Mouse (Mus musculus) liver, embryonic 14 days (tissue): ENCODE measurements around the gene Perm1. TPM values are rescaled to one million over a fixed set of nuclear protein-coding genes. Genes with fewer than 3 reads are reported as not detected.

Source experiments
- polyA plus RNA-seq: library from polyadenylated mRNA; depleted of rRNA; stranded (reverse); fragments of >200 nt; gene quantifications from 2 replicates; pipeline ENCODE4 v1.2.3, GENCODE M21; 2012; rRNA removed

The Perm1 gene
- polyA plus RNA-seq: 0.03 and 0.08 TPM in 2 replicates

GRCm38 (mm10) chr4:156215649-156216048, at the start of gene Perm1:
Perm1 (plus strand) TSS chr4:156215868.

DNA sequence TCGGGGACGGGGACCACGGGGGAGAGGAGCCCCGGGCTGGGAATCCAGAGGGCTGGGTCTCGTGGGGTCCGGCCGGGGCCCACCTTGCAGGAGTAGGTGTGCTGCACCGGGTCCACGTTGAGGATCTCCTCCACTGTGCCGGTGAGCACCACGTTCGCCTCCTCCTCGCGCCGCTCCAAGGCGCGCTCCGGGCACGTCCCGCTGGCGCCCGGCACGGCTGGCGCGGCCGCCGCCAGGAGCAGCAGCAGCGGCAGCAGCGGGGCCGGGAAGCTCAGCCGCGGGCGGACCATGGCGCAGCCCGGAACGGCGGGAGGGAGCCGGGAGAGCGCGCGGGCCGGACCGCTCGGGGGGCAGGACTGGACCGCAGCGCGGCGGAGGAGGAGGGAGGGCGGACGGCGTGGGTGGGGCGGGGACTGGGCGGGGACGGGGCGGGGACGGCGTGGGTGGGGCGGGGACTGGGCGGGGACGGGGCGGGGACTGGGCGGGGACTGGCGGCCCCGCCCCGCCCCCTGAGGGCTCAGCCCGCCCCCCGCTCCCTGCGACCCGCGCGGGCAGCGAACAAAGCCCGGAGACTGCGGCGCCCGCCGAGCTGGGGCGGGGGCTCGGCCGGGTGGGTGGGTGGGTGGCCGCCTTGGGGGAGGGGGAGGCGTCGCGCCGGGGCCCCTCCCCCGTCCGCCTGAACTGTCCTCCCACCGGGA, 18.4 kb upstream of the Perm1 start, which contains the start of gene Agrn:
Agrn (minus strand) TSS at position 358 of the 698 bp plus-strand sequence.

DNA sequence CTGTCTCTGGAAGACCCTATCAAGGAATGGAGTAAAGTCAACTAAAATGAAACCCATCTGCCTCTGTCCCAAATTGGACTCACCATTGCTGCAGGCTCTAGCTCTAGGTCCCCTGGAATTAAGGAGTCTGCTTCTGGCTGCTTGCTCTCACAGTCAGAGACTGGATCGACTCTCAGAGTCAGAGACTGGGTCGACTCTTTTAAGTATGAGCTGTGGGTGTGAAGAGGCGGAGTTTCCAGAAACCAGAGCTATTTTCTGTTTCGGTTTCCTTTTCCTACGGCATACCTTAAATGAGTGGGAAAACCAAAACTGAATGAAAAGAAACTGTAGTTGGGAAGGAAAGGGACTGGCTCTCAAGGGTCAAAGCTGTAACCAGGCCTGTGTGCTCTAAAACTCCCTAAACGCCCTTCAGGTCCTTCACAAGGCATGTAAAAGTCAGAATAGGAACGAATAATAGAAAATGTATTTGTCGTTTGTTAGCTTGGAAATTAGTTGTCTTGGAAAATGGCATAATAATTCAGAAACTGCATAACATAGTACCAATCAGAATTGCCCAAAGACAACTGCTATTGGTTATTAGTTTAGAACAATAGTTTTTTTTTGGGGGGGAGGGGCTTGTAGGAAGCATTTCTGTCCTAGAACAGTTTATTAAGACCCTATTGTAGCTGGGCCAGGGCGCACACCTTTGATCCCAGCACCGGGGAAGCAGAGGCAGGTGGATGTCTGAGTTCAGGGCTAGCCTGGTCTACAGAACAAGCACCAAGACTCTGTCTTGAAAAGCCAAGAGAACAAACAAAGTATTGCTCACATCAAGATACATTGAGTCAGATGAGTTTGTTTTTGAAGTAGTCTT, 14.8 kb upstream of the Perm1 start, which contains the start of gene Isg15:
Isg15 (minus strand) TSS at position 196 of the 853 bp plus-strand sequence.

DNA sequence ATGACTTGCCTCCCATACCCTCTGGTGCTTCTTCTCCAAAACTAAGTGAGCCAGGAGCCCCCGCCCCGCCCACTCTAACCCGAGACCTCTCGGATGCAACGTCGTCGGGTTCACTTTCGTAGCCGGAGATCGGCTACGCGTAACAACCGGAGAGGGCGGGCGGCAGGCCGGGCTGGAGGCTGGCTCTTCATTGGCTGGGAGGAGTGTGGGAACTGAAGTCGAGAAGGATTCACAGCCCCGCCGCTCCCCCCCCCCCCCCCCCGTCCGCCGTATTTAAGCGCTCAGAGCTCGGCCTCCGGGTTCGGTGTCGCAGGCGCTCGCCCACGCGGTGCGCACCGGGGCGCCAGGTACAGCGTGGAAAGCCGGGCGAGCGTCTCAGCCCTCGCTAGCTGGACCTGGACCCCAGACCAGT, 12.7 kb upstream of the Perm1 start, which contains the start of gene AW011738:
AW011738 (plus strand) TSS at position 304 of the 412 bp plus-strand sequence.

GRCm38 (mm10) chr4:156234701-156235213, 19.1 kb downstream of the Perm1 start, which contains the start of gene Plekhn1:
Plekhn1 (minus strand) TSS chr4:156234857.

DNA sequence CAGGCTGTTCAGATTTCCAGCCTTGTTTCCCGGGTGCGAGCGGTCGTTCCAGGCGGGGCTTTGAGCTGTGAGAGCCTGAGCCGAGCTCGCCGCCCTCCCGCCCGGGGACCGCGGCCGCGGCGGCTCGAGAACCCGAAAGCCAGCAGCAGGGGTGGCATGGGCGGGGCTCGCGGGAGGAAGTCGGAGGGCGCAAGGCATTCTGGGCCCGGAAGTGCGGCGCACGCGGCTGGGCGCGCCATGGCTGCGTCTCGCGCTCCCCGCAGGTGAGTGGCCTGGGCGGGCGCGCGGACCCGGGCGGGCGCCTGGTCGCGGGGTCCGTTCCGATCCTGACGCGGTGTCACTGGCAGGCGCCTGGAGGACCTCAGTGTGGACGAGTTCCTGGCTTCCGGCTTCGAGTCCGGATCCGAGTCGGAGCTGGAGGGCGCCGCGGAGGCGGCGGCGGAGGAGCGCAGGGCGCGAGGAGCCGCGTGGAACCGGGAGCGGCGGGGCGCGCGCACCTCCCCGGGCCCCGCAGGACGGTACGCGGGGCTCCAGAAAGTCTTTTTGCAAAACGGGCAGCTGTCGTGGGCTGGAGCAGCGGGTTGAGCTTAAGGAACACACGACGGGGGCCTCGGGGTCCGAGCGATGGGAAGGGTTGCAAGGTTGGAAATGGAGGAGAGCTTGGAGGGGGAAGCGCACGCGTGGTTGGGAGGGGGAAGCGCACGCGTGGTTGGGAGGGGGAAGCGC, 20.3 kb downstream of the Perm1 start, which contains the start of gene Noc2l:
Noc2l (plus strand) TSS at position 203 of the 726 bp plus-strand sequence.

GRCm38 (mm10) chr4:156255078-156255839, 39.6 kb downstream of the Perm1 start, which contains the start of gene Samd11:
Samd11 (minus strand) TSS chr4:156255657.

Other genes starting within 250 kb of the Perm1 start
- 2.1 and 2.8 TPM in 2 replicates for gene B3galt6, start 223.2 kb upstream of the Perm1 start, polyA plus RNA-seq
- gene Sdf4, start 223.0 kb upstream of the Perm1 start, polyA plus RNA-seq: 30.4 and 33.1 TPM in 2 replicates
- gene Tnfrsf4, start 202.0 kb upstream of the Perm1 start, polyA plus RNA-seq: 0.85 and 1.0 TPM in 2 replicates
- gene Tnfrsf18, start 189.7 kb upstream of the Perm1 start, polyA plus RNA-seq: 0.15 and 0.24 TPM in 2 replicates
- gene Ttll10, start 156.5 kb upstream of the Perm1 start, polyA plus RNA-seq: 0.43 and 0.44 TPM in 2 replicates
- 12.7 and 17.1 TPM in 2 replicates for gene 9430015G10Rik, start 105.9 kb upstream of the Perm1 start, polyA plus RNA-seq
- 0.19 and 0.24 TPM in 2 replicates for gene Rnf223, start 85.4 kb upstream of the Perm1 start, polyA plus RNA-seq
- 19.0 and 20.7 TPM in 2 replicates for gene Agrn, start 18.4 kb upstream of the Perm1 start, polyA plus RNA-seq
- gene Isg15, start 15.1 kb upstream of the Perm1 start, polyA plus RNA-seq: 9.9 and 16.3 TPM in 2 replicates
- 0.66 and 0.84 TPM in 2 replicates for gene AW011738, start 12.6 kb upstream of the Perm1 start, polyA plus RNA-seq
- gene Plekhn1, start 19.0 kb downstream of the Perm1 start, polyA plus RNA-seq: 8.9 and 9.5 TPM in 2 replicates
- gene Noc2l, start 20.1 kb downstream of the Perm1 start, polyA plus RNA-seq: 63.6 and 69.6 TPM in 2 replicates
- gene Samd11, start 39.8 kb downstream of the Perm1 start, polyA plus RNA-seq: 46.4 and 55.2 TPM in 2 replicates
- gene Vmn2r-ps159, start 115.2 kb downstream of the Perm1 start, polyA plus RNA-seq: not detected in 2 replicates